Mouse (Mus musculus): ENCODE data around the gene Ephb1. TPM values are rescaled to one million over a fixed set of nuclear protein-coding genes. Genes with fewer than 3 reads are reported as not detected.

Ephb1 gene
- polyA plus RNA-seq, 1 experiment from 2014 or later = 1.0 TPM

GRCm38 (mm10) chr9:101883295-101883694 is 471.2 kb downstream of the Ephb1 start:
- Histone ChIP-seq H3K36me3 (ENCODE audit: control insufficient read depth, insufficient read depth, low read length) (no peaks in the 10 kb centered on the region), H3K4me2 (replicated peaks; ENCODE audit: low read depth) (no peak overlapping the region), H3K9ac (ENCODE audit: low read length) (no peak overlapping the region), H3K4me3 (ENCODE audit: low read depth, low read length) (no peak overlapping the region), H3K4me1 (replicated peaks; ENCODE audit: control insufficient read depth, insufficient read depth) (no peaks in the 10 kb centered on the region), H3K27me3 (ENCODE audit: control insufficient read depth, insufficient read depth, low read length) (no peaks in the 10 kb centered on the region), H3K27ac (replicated peaks) (no peak overlapping the region), H3K9me3 (ENCODE audit: control insufficient read depth, low read length) (no peaks in the 10 kb centered on the region)
- TF ChIP-seq EP300 (optimal IDR thresholded peaks at IDR 0.05) (no peak), CTCF (IDR thresholded peaks at IDR 0.05; ENCODE audit: low read depth) (no peak)
- ATAC-seq (ENCODE audit: low FRiP score, low TSS enrichment) (no peak), DNase-seq (ENCODE audit: low spot score) (no peak)
- 74% methylated on average over 2 of the region's 2 CpGs for WGBS

GRCm38 (mm10) chr9:101877109-101877987 is 477.1 kb downstream of the Ephb1 start:
- Histone ChIP-seq H3K27ac (replicated peaks) (no peak overlapping the region), H3K9ac (ENCODE audit: low read length) (no peak overlapping the region), H3K9me3 (ENCODE audit: control insufficient read depth, low read length) (no peaks in the 10 kb centered on the region), H3K36me3 (ENCODE audit: control insufficient read depth, insufficient read depth, low read length) (no peaks in the 10 kb centered on the region), H3K4me3 (ENCODE audit: low read depth, low read length) (no peak overlapping the region), H3K4me1 (replicated peaks; ENCODE audit: control insufficient read depth, insufficient read depth) (no peaks in the 10 kb centered on the region), H3K4me2 (replicated peaks; ENCODE audit: low read depth) (no peak overlapping the region), H3K27me3 (ENCODE audit: control insufficient read depth, insufficient read depth, low read length) (no peaks in the 10 kb centered on the region)
- no peak for ATAC-seq (ENCODE audit: low FRiP score, low TSS enrichment)
- TF ChIP-seq EP300 (optimal IDR thresholded peaks at IDR 0.05) = no peak
- TF ChIP-seq CTCF (IDR thresholded peaks at IDR 0.05; ENCODE audit: low read depth) = no peak
- WGBS = 63% methylated on average over 11 of the region's 11 CpGs
- no peak for DNase-seq (ENCODE audit: low spot score)

GRCm38 (mm10) chr9:101875306-101875705 is 479.2 kb downstream of the Ephb1 start:
- Histone ChIP-seq H3K9me3 (ENCODE audit: control insufficient read depth, low read length) (no peaks in the 10 kb centered on the region), H3K9ac (ENCODE audit: low read length) (no peak overlapping the region), H3K4me2 (replicated peaks; ENCODE audit: low read depth) (no peak overlapping the region), H3K36me3 (ENCODE audit: control insufficient read depth, insufficient read depth, low read length) (no peaks in the 10 kb centered on the region), H3K4me1 (replicated peaks; ENCODE audit: control insufficient read depth, insufficient read depth) (no peaks in the 10 kb centered on the region), H3K27me3 (ENCODE audit: control insufficient read depth, insufficient read depth, low read length) (no peaks in the 10 kb centered on the region), H3K4me3 (ENCODE audit: low read depth, low read length) (no peak overlapping the region), H3K27ac (replicated peaks) (no peak overlapping the region)
- TF ChIP-seq CTCF (IDR thresholded peaks at IDR 0.05; ENCODE audit: low read depth) (no peak), EP300 (optimal IDR thresholded peaks at IDR 0.05) (no peak)
- no peak for DNase-seq (ENCODE audit: low spot score)
- ATAC-seq (ENCODE audit: low FRiP score, low TSS enrichment) = no peak
- WGBS = 84% methylated on average over 1 of the region's 1 CpGs

Small RNA genes lying within 50 kb of the gene (microRNA-seq; reads per million reads assigned to microRNA genes)
- not detected for gene Mir7243

Other genes with a start within 250 kb of the Ephb1 start
- gene Ky, start 151.1 kb upstream of the Ephb1 start, polyA plus RNA-seq (2015; fragmentation: Nextera tagmentation; extraction: Ambion mirVana) = 0.08 and 0.13 TPM in 2 replicates